Mouse (Mus musculus): ENCODE results near the gene Spcs1. TPM values are rescaled to one million over a fixed set of nuclear protein-coding genes. Genes with fewer than 3 reads are reported as not detected.
A peak's percentile ranks its signal among the peaks of the same experiment; 100 is the strongest.

The Spcs1 gene
- total RNA-seq, 2 experiments from 2014 or later, result 138 to 145 TPM

GRCm38 (mm10) chr14:30958517-30958916 lies 43.0 kb downstream of the Spcs1 start:
- intact Hi-C loops (cut with DNase I), result no loop called here

GRCm38 (mm10) chr14:30951154-30951825 lies 50.2 kb downstream of the Spcs1 start, which contains the start of gene Nek4:
Gene Nek4, plus strand, starts transcription at chr14:30951377.
- intact Hi-C loops (cut with DNase I), result loop anchor here (5.0 kb wide), 1 partner anchor 51 kb away; the partner anchor contains the start of genes Glt8d1 and Spcs1
- DNase-seq (ENCODE audit: low spot score), result peak; percentile 93

More at GRCm38 (mm10) chr14:30958517-30958916, 43.0 kb downstream of the Spcs1 start:
- no peak for DNase-seq (ENCODE audit: low spot score)

GRCm38 (mm10) chr14:30949986-30950385 lies 51.5 kb downstream of the Spcs1 start:
- intact Hi-C loops (cut with DNase I), result loop anchor here (5.0 to 10.0 kb wide), 2 partner anchors 52 to 125 kb away; partner anchors contain the start of genes Glt8d1, Spcs1 and Tmem110

More at GRCm38 (mm10) chr14:30949986-30950385, 51.5 kb downstream of the Spcs1 start:
- no peak for DNase-seq (ENCODE audit: low spot score)

Other genes with a start within 250 kb of the Spcs1 start
- 1 to 10 TPM; 8.1 to 8.7 TPM for gene Tmem110, start 176.1 kb downstream of the Spcs1 start, total RNA-seq (2021)
- 10 to 100 TPM; 11.1 to 16.9 TPM for gene Mustn1, start 122.5 kb downstream of the Spcs1 start, total RNA-seq (2021)
- gene Itih4, start 115.2 kb downstream of the Spcs1 start, total RNA-seq (2021), result 1 to 10 TPM; 4.8 to 6.9 TPM
- gene Itih3, start 77.9 kb downstream of the Spcs1 start, total RNA-seq (2021), result under 1 TPM; 0.39 to 0.64 TPM
- not detected for gene Itih1, start 58.4 kb downstream of the Spcs1 start, total RNA-seq (2021)
- 1 to 10 TPM; 4.0 to 5.3 TPM for gene Nek4, start 50.3 kb downstream of the Spcs1 start, total RNA-seq (2021)
- 10 to 100 TPM; 18.5 to 22.1 TPM for gene Glt8d1, start 272 bp downstream of the Spcs1 start, total RNA-seq (2021)
- 10 to 100 TPM; 54.0 to 58.2 TPM for gene Pbrm1, start 17.5 kb upstream of the Spcs1 start, total RNA-seq (2021)
- gene Gnl3, start 17.5 kb upstream of the Spcs1 start, total RNA-seq (2021), result 10 to 100 TPM; 19.5 to 20.5 TPM
- gene Smim4, start 127.3 kb upstream of the Spcs1 start, total RNA-seq (2021), result 10 to 100 TPM; 60.2 to 61.0 TPM
- gene Nt5dc2, start 129.4 kb upstream of the Spcs1 start, total RNA-seq (2021), result 10 to 100 TPM; 18.2 to 22.6 TPM
- gene Stab1, start 167.0 kb upstream of the Spcs1 start, total RNA-seq (2021), result 10 to 100 TPM; 76.4 to 76.8 TPM
- 1,000 to 10,000 TPM; 5,169 to 5,647 TPM for gene Tnnc1, start 206.6 kb upstream of the Spcs1 start, total RNA-seq (2021)
- gene Nisch, start 215.3 kb upstream of the Spcs1 start, total RNA-seq (2021), result 100 to 1,000 TPM; 145 to 148 TPM
- 10 to 100 TPM; 12.4 to 16.1 TPM for gene Sema3g, start 216.2 kb upstream of the Spcs1 start, total RNA-seq (2021)
- gene Phf7, start 249.6 kb upstream of the Spcs1 start, total RNA-seq (2021), result 1 to 10 TPM; 3.4 to 4.1 TPM
- 10 to 100 TPM; 39.5 to 45.5 TPM for gene Bap1, start 249.8 kb upstream of the Spcs1 start, total RNA-seq (2021)

Data from heart, postnatal 25 days (tissue).